Mouse (Mus musculus) kidney, postnatal 4 days (tissue): ENCODE measurements around the gene Cyp1a1.

Experiments used
- DNase-seq, 2 experiments: peaks; one replicate each; pipeline ENCODE4 v3.0.0; 2021; ENCODE audit warnings: mixed read lengths in 2 of 2

Cyp1a1 gene

DNA sequence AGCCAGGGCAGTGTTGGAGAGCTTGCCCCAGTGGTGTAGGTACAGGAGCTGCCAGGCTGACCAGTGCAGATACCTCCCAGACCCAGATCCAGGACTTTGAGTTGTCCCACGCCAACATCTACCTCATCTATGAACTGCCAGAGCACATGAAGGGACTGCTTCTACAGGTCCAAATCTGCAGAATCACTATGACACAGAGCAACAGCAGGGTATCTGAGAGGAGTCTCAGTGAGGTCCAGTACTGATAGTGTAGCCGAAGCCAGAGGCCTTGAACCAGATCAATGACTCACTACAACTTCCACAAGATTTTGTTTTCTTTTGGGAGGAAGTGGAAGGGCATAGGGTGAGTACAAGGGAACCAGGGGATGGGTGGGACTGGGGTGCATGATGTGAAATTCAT lies at the start of gene Cyp1a1:
Gene Cyp1a1 (plus strand): TSS at position 178 of the 400 bp plus-strand sequence.
- no peak for DNase-seq

DNA sequence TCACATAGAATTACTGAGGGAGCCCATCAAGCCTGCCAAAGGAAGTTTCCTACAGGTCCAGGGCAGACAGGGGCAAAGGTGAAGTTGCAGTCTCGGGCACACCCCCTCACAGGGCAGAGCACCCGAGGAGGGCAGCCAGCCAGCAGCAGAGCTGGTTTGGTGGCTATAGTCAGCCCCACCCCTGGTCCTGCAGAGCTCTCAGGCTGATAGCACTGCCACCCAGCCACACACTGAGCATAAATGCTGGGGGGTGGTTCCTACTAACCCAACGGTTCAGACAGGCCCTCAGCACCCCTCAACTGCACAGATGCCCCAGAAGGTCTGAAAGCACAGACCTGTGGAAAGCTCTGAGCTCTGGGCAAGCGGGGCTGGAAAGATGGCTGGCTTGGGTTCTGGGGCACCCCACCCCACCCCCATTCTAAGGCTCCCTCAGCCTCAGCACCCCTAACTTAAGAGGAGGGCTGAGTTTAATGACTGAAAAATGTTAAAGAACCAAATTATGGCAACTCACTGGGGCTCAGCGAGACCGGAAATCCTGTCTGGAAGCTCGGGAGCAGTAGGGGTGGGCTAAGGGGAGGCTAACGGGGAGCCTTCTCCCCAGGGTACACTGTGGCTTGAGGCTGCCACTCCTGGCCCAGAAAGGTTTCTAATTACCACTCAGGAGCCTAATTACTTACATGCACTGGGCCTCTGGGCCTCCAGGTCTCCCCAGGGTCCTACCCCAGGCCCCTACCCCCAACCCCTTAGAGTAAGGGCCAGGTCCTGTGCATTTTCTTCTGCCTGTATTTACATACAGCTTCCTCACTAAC lies 48.9 kb upstream of the Cyp1a1 start:
- DNase-seq, result peak; percentile 66 to 75

DNA sequence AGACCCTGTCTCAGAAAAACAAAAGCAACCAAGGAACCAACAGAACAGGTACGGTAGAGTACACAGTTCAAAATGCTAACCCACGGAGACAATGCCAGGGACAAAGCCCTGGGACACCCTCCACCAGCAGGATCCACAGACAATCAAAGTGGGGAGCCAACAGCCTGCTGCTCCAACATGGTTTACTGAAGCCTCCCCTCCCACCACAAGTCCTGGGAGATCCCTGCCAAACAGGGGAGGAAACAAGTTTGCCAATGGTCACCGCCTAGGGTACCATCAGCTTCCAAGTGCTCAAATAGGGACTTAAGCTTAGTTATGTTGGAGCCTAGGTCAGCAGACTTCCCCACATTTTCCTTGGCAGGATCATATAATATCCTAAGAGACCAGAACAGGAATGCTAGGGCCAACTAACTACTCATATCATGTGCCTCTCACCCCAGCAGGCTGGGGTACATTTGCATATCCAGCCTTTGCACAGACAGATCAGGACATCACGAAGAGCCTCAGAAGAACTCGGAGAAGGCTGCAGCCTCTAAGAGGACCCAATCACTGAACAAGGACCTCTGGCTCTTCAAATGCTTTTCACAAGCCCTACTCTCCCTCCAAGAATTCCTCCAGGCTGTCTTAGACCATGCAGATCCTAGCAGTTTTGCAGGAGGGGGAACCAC lies 47.9 kb upstream of the Cyp1a1 start:
- no peak for DNase-seq

DNA sequence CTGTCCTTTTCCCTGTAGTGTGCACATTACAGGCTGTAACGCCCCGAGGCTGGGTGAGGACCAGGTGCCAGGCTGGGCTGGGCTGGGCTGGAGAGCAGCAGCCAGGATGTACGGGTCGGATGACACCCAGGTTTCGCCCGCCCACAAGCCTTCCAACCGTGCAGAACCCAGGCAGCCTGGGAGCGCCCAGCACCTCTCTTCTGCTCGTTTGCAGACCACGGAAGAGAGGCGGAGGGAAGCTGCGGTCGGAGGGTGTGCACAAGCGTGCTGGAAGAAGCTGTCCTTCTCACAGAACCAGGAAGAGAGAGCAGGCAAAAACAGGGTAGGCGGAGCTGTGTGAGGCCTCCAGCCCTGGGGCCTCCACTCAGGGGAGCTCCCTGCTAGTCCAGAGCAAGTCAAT lies 47.3 kb upstream of the Cyp1a1 start:
- DNase-seq, result peak; percentile 71 to 79

DNA sequence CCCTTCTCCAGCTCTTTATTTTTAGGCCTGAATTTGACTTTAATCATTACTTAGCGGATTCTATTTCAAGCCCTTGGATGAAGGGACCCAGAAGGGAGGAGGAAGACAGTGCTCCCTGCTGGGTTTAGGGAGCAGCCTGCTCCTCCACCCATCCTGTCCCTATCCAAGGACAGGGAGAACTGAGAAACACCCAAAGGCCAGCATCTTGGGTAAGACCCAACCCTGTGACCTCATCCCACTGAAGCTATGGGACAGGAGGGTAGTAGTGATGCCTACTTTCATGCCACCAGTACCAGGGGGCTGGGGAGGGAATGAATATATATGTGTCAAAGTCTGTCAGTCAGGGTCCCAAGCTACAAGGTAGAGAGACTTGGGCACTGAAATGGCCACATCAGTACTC lies 46.7 kb upstream of the Cyp1a1 start:
- no peak for DNase-seq

DNA sequence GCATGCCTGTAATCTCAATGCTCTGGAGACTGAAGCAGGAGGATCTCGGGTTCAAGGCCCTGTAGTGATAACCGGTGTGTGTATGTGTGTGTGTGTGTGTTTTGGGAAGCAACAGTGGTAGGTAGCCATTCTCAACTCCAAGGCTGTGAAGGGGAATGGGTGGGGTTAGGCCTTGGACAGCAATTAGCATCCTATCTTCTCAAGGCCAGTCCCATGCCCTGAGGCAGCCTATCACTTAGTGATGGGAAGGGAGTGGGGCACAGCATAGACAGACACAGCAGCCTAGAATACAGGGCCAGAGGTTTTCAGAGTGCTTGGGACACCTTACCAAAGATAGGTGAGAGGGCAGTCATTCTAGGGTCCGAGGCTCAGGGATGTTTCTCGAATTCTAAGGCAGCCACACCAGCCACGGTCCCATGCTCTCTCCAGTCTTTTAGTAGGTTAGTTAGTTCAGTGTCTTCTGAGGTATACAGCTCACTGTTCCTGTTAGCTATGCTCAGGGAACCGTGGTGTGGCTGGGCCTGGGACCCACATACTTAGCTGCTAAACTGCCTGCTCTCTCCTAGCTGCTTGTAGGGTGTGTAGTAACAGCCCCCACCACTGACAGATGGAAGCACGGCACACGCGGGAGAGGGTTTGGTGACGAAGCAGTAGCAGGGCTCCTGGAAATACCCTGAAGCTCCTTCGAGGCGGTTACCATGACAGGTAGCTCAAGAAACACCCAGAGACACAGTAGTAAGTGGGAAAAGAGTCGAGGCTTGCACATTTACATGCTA lies 45.8 kb upstream of the Cyp1a1 start:
- DNase-seq, result no peak

DNA sequence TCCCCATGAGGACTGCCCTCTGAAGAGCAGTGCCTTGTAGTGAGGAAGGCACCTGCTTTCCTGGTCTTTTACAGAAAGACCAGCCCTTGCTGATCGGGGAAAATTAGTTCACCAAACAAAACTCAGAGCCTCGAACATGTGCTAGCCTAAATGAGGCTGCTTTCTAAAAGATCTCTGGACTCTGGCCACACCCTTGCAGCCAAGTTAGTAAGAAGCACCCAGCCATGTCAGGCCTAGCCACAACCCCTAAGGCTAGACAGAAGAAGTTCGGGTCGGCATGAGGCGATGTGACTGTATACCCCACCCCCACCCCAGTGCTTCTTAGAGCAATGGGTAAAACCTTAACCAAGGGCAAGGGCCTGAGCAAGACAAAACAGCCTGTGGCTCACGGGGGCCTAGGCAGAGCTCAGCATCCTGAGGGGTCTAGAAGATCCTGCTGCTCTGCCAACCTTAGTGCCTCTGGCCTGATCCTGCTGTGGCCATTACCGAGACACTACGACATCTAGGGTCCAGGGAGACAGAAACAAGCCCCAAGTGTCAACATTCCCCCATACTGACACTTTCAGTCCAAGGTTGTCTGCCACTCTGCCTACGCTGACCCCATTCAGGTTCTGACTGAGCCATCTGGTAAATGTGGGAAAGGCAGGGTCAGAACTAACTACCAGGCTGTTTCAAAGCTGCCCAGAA lies 44.4 kb upstream of the Cyp1a1 start:
- peak in 1 of 2 experiments; percentile 39 for DNase-seq

DNA sequence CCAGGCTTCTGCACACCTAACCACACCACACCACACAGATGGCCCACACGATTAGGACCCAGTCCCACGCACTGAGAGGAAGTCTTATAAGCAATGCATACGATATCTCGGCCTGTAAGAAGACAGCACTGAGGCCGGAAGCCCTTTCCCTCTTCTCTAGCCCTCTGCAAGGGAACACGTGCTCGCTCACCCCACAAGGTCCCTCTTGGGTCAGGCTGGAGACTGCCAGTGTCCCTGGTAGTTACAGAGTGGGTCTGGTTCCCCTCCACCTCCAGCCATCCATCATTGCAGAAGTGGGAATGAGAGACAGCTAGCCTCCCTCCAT lies 43.9 kb upstream of the Cyp1a1 start:
- peak in 1 of 2 experiments; percentile 38 for DNase-seq

DNA sequence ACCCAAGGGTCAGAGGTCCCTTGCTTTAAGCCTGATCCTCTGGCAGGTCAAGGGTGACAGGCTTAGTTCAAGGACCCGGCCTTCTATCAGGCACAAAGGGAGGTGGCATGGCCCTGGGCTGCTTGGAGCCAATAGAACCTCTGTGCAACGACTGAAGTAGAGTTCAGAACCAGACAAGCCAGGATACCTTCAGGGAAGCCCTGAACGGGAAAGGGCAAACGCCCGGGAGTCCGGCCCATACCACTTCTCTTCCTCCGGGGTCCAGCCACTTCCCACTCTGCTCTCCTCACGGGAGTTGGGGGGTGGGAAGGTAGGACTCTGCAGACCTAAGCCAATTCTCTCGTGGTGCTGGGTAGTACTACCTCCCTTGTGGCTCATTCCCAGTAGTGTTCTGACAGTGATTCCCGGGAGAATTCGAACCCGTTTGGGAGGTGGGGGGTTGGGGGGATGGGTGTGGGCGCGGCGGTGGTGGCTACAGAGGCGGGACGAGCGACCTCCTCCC lies 43.2 kb upstream of the Cyp1a1 start:
- no peak for DNase-seq

DNA sequence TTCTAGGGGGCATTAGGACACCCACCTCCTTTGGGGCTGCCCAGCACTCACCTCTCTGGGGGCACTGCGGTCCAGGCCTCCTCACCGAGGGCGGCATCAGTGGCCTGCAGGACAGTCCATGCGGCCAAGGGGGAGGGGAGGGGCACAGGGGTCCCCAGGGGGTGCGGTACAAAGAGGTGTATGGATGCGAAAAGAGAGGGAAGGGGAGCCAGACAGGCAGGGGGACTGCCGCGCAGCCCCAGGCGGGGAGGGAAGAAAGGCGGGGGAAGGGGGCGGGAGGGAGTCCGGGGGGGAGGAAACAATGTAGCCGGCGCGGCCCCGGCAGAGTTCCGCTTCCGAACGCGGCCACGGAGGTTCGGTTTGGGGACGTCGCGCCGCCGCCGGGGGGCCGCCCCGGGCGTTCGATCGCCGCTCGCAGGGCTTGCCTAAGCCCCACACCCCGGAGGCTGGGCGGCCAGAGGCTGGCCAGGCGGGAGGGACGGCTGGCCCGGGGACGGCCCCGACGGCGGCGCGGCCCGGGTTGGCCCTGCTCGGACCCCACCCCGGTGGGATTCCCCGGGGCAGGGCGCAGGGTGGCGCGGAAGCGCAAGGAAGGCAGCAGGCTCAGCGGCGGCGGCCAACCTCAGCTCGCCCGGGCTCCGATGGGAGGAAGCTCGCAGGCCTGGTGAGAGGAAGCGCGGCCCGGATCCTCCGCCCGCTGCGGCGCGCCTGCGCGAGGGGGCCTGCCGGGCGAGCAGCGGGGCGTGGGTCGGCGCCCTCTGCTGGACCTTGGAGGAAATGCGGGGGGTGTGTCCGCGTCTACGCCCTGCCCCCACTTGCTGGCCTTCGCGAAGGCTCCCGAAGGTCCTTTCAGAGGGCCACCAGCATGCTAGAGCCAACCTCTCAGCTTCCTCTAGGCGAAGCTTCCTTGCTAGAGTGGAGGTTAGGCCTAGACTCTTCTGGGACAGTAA lies 42.5 kb upstream of the Cyp1a1 start:
- DNase-seq, result peak; percentile 96

DNA sequence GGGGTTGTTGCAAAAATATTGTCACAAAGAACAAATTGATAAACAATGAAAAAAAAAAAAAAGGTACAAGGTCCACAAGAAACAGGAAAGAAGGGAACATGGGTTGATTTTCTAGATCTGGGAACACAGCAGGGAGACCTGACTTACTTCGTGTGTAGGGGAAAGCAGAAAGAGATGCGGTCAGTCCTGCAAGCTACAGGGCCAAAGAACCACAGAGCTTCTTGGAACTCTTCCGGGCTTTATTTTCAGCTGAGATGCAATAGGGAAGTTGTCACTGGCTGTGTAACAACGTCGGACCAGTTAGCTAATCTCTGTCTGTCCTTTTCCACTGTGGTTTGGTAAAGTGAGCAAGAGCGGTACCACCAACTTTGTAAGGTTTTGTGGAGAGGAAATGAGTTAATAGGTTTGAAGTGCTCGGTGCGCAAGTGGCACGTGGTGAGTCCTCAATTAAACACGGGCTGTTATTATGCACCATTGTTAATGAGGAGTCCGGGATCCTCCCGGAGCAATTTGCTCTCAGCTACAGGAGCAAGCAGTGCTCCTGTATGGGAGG lies 41.1 kb upstream of the Cyp1a1 start:
- no peak for DNase-seq

DNA sequence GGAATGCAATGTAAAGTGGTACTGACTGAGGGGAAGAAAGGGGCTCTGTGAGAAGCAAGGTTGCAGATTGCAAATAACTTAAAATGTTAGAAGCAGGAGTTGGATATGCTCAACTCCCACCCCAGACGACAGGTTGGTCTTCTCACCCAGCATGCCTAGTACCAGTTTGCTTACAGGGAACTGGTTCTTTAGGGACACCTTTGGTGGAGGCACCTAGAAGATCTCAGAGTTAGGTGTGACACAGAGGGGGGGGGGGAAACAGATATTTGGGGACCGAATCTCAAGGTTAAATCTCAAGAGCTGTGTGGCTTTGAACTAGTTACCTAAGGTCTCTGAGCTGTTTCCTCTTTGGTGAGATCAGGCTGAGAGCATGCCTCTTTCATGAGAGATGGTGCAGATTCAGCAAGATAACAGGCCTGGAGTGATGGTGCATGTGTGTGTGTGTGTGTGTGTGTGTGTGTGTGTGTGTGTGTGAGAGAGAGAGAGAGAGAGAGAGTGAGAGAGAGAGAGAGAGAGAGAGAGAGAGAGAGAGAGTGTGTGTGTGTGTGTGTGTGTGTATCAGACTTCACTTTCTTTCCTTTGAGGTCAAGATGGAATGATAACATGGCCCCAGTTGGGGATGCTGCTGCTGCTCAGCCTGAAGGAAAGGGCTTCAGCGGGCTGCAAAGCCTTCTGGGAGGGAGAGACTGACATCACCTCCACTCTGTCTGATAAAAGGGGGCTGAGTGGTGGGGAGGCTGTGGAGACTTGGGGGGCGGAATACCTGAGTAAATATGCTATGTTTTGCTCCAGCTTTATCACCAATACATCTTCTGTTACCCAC lies 40.2 kb upstream of the Cyp1a1 start:
- no peak for DNase-seq

DNA sequence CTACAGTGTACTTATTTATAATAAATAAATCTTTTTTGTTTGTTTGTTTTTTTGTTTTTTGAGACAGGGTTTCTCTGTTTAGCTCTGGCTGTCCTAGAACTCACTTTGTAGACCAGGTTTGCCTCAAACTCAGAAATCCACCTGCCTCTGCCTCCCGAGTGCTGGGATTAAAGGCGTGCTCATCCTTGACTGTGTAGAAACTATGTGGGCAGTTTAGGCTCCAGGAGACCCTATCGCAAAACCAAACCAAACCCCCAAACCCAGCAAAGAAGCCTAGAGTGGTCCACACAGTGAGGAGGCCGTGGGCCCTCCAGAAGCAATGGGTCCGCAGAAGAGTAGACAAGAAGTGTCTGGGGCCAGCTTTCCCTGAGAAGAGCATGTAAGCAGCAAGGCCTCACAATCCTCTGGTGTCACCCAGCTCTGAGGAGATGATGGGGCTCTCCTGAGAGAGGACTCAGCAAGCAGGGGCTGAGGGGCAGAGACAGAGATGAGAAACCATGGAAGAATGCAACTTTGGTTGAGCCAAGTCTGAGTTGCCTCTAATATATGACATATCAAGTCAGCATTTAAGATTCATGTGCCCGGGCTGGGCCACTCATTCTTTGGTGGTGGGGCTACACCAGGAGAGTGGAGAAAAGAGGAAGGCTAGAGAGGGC lies 37.5 kb upstream of the Cyp1a1 start:
- no peak for DNase-seq

DNA sequence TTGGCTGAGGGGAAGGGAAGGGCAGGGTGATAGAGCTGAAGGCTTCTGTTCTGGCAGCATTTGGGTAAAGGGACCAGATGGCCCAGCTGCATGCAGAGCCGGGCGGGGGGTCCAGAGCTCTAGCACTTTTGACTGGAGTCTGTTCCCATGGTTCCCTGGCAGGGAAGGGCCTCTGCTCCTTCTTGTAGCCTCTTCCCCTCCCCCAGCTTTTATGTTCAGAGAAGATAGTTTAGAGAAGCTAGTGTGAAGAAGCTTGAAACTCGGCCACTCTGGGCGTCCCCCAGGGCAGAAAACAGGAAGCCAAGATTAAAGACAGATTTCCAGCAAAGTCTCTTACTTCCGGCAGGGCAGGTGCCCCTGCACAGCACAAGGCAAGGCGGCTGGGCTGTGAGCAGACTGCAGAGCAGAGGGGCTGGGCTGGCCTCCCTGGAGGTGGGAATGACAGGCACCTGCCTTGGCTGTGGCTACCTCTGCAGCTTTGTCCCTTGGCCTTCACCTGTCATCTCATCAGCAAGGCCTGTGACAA lies 36.9 kb upstream of the Cyp1a1 start:
- DNase-seq, result peak in 1 of 2 experiments; percentile 20

DNA sequence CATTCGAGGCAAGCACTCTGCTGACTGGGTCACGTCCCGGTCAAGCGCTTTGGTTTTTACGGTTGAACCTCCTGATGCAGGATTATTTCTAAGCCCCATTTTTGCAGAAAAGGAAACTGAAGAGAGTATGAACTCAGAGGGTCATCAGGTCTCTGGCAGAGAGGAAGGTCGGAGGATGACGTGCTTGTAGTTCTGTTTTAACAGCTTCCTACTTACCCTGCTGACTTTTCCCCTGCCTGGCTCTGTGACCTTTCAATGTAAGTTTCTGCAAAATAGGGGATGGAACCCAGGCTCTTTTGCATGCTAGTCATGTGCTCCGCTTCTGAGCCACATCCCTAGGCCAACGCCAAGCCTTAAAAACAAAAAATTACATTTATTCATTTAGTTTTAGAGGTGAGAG lies 35.4 kb upstream of the Cyp1a1 start:
- no peak for DNase-seq

DNA sequence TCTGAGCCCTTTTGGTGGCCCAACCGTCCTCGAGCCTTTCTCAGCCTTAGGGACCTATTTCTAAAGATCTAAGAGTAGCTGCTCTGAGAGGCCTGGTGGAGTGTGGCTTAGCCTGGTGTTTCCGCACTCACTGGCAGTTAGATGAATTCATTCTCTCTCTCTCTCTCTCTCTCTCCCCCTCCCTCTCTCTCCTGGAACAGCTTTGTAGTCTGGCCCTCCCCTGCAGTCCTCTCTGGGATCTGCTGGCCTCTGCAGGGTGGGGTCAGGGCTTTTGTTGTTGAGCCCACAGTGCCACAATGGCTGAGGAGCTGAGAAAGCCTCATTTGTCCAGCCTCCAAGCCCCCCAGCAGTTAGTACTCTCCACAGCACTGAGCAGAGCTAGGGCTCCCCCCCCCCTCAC lies 34.9 kb upstream of the Cyp1a1 start:
- no peak for DNase-seq

DNA sequence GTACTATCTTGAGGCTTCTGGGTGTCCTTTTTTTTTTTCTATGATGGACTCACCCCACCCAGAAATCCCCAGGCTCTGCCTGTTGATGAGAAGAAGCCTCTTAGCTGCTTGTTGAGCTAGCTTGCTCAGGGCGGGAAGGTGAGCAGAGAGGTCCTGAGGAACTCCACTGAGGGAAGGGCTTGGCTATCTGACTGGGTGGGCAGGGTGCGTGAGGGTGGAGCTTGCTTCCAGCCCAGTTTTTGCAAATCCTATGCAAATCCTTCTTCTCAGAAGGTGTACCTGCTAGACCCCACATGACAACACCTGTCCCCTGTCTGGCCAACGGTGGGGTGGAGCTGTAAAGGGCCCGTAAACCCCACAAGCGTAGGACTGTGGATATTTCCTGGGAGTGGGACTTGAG lies 34.4 kb upstream of the Cyp1a1 start, which contains the start of gene Csk:
Gene Csk (minus strand): TSS at position 349 of the 400 bp plus-strand sequence.
- DNase-seq, result no peak

DNA sequence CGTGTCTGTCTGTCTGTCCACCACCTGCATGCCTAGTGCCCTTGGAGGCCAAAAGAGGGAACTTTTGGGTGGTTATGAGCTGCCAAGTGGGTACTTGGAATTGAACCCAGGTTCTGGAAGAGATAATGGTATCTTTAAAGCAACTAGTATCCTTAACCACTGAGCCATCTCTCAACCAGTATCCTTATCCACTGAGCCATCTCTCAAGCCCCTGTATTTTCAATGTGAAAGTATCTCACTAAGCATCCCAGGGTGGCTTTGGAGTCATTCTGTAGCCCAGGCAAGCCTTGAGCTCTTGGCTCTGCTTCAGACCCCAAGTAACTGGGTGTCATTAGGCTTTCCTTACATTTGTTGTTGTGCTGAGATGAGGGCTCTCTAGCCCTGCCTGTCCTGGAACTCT lies 32.8 kb upstream of the Cyp1a1 start:
- DNase-seq, result no peak

DNA sequence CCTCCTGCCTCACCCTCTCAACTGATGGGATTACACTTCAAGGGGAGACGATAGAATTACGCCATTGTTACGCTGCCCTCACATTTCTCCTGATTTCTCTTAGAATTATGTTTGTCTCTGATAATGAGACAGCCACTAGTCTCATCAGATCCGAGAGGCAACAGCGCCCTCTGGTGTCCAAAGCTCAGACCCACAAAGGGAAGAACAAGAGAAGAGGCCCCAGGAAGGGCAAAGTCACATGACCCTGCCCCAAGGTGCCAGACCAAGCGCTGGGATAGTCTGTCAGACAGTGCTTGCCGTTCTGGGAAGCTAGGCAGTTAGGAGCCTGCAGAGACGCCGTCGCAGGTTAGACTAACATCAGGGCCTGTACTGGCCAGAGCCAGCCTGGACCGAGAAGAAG lies 32.0 kb upstream of the Cyp1a1 start:
- peak; percentile 96 to 98 for DNase-seq
